Comparison of ENCODE assay signal across 8 mouse cellular contexts in genomic region chr12:87444211-87444610, GRCm38 (mm10). TPM values are rescaled to one million over a fixed set of nuclear protein-coding genes. Genes with fewer than 3 reads are reported as not detected.
DNase-seq lines count a peak whose midpoint lies in the region; ATAC-seq and TF ChIP-seq lines count a peak whose summit lies in the region.

No protein-coding gene starts in this region.

- TF ChIP-seq CTCF in cerebellum, adult 2 months (IDR thresholded peaks at IDR 0.05; ENCODE audit: borderline replicate concordance, insufficient read depth, low read depth, low read length), result no peak
- TF ChIP-seq CTCF in kidney, postnatal 0 days (IDR thresholded peaks at IDR 0.05; ENCODE audit: low read depth), result no peak

- H3K4me1 ChIP-seq in cerebellum, adult 2 months (ENCODE audit: control insufficient read depth, insufficient read depth, low read length), result no peaks in the 10 kb centered on the region; the same call in 1 of the 2 replicates
- peaks cover 9% of the 10 kb centered on the region; the same call in 1 of the 2 replicates for H3K4me1 ChIP-seq in kidney, postnatal 0 days (replicated peaks; ENCODE audit: insufficient read depth, low read length)
- peaks cover 17% of the 10 kb centered on the region; the same call in 1 of the 2 replicates for H3K4me1 ChIP-seq in neural tube, embryonic 14.5 days (ENCODE audit: control insufficient read depth, insufficient read depth, low read length)

- H3K27me3 ChIP-seq in cerebellum, adult 2 months (ENCODE audit: control insufficient read depth, insufficient read depth, low read length), result no peaks in the 10 kb centered on the region
- H3K27me3 ChIP-seq in kidney, postnatal 0 days (ENCODE audit: insufficient read depth, low read length), result no peaks in the 10 kb centered on the region
- H3K27me3 ChIP-seq in neural tube, embryonic 14.5 days (ENCODE audit: control insufficient read depth, insufficient read depth, low read length), result no peaks in the 10 kb centered on the region

- no peaks in the 10 kb centered on the region for H3K9me3 ChIP-seq in kidney, postnatal 0 days (replicated peaks; ENCODE audit: low read length)
- no peaks in the 10 kb centered on the region for H3K9me3 ChIP-seq in neural tube, embryonic 14.5 days (ENCODE audit: control insufficient read depth, low read length)

- H3K4me3 ChIP-seq in cerebellum, adult 2 months (replicated peaks; ENCODE audit: insufficient read depth, low read depth, low read length), result peak overlapping the region; percentile 96
- H3K4me3 ChIP-seq in kidney, postnatal 0 days (replicated peaks; ENCODE audit: low read depth, low read length), result peak overlapping the region; percentile 93
- H3K4me3 ChIP-seq in neural tube, embryonic 14.5 days (ENCODE audit: low read depth, low read length), result peak overlapping the region; percentile 86

- peak overlapping the region; percentile 72 for H3K4me2 ChIP-seq in kidney, postnatal 0 days (ENCODE audit: low read length)
- peak overlapping the region; percentile 75 for H3K4me2 ChIP-seq in neural tube, embryonic 14.5 days (ENCODE audit: low read depth, low read length)

- TF ChIP-seq POLR2A in cerebellum, adult 2 months (IDR thresholded peaks at IDR 0.05; ENCODE audit: borderline replicate concordance, insufficient read depth, low read length), result no peak

- peaks cover 15% of the 10 kb centered on the region for H3K36me3 ChIP-seq in kidney, postnatal 0 days (ENCODE audit: insufficient read depth, low read length)
- H3K36me3 ChIP-seq in neural tube, embryonic 14.5 days (ENCODE audit: control insufficient read depth, insufficient read depth, low read length), result peaks cover 40% of the 10 kb centered on the region

- H3K9ac ChIP-seq in kidney, postnatal 0 days (ENCODE audit: low read depth, low read length), result peak overlapping the region; percentile 89; the same call in 1 of the 2 replicates
- peak overlapping the region; percentile 70; the same call in 1 of the 2 replicates for H3K9ac ChIP-seq in neural tube, embryonic 14.5 days (replicated peaks; ENCODE audit: low read depth, low read length)

- 3% methylated on average over 16 of the region's 16 CpGs for WGBS in cerebellum, adult 2 months
- WGBS in kidney, postnatal 0 days, result 3% methylated on average over 16 of the region's 16 CpGs
- WGBS in neural tube, embryonic 14.5 days, result 4% methylated on average over 16 of the region's 16 CpGs

- ATAC-seq in kidney, postnatal 0 days (replicated peaks; ENCODE audit: low FRiP score, low read depth), result 0 out of 2 replicates have a peak, but pooled peaks have one; percentile 42
- ATAC-seq in neural tube, embryonic 14.5 days (ENCODE audit: low read depth), result 0 out of 2 replicates have a peak, but pooled peaks have one; percentile 12

- no peak for DNase-seq in cerebellum, adult 2 months
- no peak for DNase-seq in cerebellum, postnatal 4 days (ENCODE audit: low spot score in 2 of 2)
- peak; percentile 5 for DNase-seq in thymus, postnatal 14 days
- DNase-seq in thymus, postnatal 4 days, result no peak
- DNase-seq in kidney, postnatal 0 days (ENCODE audit: low spot score), result no peak
- DNase-seq in urinary bladder, postnatal 14 days (ENCODE audit: low spot score), result no peak
- DNase-seq in right cerebral cortex, postnatal 10 days (ENCODE audit: low spot score in 2 of 2), result no peak

- no peak overlapping the region for H3K27ac ChIP-seq in cerebellum, adult 2 months (ENCODE audit: insufficient read depth, low read length)
- no peak overlapping the region for H3K27ac ChIP-seq in kidney, postnatal 0 days
- H3K27ac ChIP-seq in neural tube, embryonic 14.5 days (ENCODE audit: low read depth, low read length), result no peak overlapping the region

RNA-seq across cellular contexts. Expression of gene Alkbh1, which starts 0.4 kb away (rescaled TPM):
- 18.3 and 22.0 TPM in 2 replicates for polyA plus RNA-seq in cerebellum, adult 2 months (2012; rRNA removed)
- 24.1 and 27.7 TPM in 2 replicates for polyA plus RNA-seq in kidney, postnatal 0 days (2015; fragmentation: Nextera tagmentation; extraction: Ambion mirVana)
- 38.1 and 40.4 TPM in 2 replicates for polyA plus RNA-seq in neural tube, embryonic 14.5 days (2014; fragmentation: Nextera tagmentation; extraction: Ambion mirVana)

RNA-seq across cellular contexts. Expression of gene Slirp, which starts 0.5 kb away (rescaled TPM):
- polyA plus RNA-seq in cerebellum, adult 2 months (2012; rRNA removed), result 82.7 and 86.7 TPM in 2 replicates
- 289 and 348 TPM in 2 replicates for polyA plus RNA-seq in kidney, postnatal 0 days (2015; fragmentation: Nextera tagmentation; extraction: Ambion mirVana)
- 212 and 251 TPM in 2 replicates for polyA plus RNA-seq in neural tube, embryonic 14.5 days (2014; fragmentation: Nextera tagmentation; extraction: Ambion mirVana)

RNA-seq across cellular contexts. Expression of gene Snw1, which starts 27.9 kb away (rescaled TPM):
- 46.3 and 50.7 TPM in 2 replicates for polyA plus RNA-seq in cerebellum, adult 2 months (2012; rRNA removed)
- 130 and 132 TPM in 2 replicates for polyA plus RNA-seq in kidney, postnatal 0 days (2015; fragmentation: Nextera tagmentation; extraction: Ambion mirVana)
- polyA plus RNA-seq in neural tube, embryonic 14.5 days (2014; fragmentation: Nextera tagmentation; extraction: Ambion mirVana), result 101 and 112 TPM in 2 replicates

RNA-seq across cellular contexts. Expression of gene Gm5788, which starts 50.3 kb away (rescaled TPM):
- polyA plus RNA-seq in cerebellum, adult 2 months (2012; rRNA removed), result not detected in 2 replicates
- polyA plus RNA-seq in kidney, postnatal 0 days (2015; fragmentation: Nextera tagmentation; extraction: Ambion mirVana), result not detected in 2 replicates
- not detected in 2 replicates for polyA plus RNA-seq in neural tube, embryonic 14.5 days (2014; fragmentation: Nextera tagmentation; extraction: Ambion mirVana)

RNA-seq across cellular contexts. Expression of gene Sptlc2, which starts 56.1 kb away (rescaled TPM):
- polyA plus RNA-seq in cerebellum, adult 2 months (2012; rRNA removed), result 23.3 and 25.2 TPM in 2 replicates
- polyA plus RNA-seq in kidney, postnatal 0 days (2015; fragmentation: Nextera tagmentation; extraction: Ambion mirVana), result 131 and 134 TPM in 2 replicates
- polyA plus RNA-seq in neural tube, embryonic 14.5 days (2014; fragmentation: Nextera tagmentation; extraction: Ambion mirVana), result 70.5 and 81.8 TPM in 2 replicates
